Mouse (Mus musculus): ENCODE measurements around the gene Phf11d. TPM values are rescaled to one million over a fixed set of nuclear protein-coding genes. Genes with fewer than 3 reads are reported as not detected.
"Not testable (repeated sequence)": the region's sequence is repeated elsewhere in the genome, so short reads cannot be mapped to it uniquely, and the experiment has no call there.

The Phf11d gene
- total RNA-seq (2021), result 1 to 10 TPM; 1.1 to 1.9 TPM
- long read RNA-seq, experiment 1, partial matches to known transcripts, result 0 of 1 reads
- long read RNA-seq, experiment 1, other reads (novel, unspliced or antisense), result 0 of 1 reads
- long read RNA-seq, experiment 2, partial matches to known transcripts, result 0 of 3 reads
- long read RNA-seq, experiment 2, other reads (novel, unspliced or antisense), result 0 of 3 reads

DNA sequence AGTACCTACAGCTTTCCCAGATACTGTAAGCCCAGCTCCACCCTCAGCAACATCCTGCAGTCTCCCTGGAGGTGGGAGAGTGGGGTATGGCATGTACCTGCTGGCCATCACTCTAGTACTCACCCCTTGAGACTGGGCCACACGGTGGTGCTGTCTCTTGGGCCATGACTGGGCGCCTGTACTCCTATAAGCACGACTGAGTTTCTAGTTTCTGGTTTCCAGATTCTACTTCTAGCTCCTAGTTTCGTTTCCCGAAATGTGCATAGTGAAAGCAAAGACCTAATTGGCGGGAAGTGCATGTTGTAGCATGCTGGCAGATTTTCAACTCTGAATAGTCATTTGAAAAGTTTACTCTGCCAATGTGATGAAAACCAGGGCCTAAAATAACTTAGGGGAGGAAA, at the start of gene Phf11d:
Gene Phf11d (minus strand): TSS at position 227 of the 401 bp plus-strand sequence.
- TF ChIP-seq CTCF (IDR thresholded peaks at IDR 0.05), result peak; percentile 54
- intact Hi-C loops (cut with DNase I), result loop anchor here (2.0 kb wide), 1 partner anchor 76 kb away; the partner anchor contains the start of genes Cab39l and Setdb2
- peak; percentile 53 for DNase-seq
- peak within 1 kb of the TSS; percentile 81 for H3K27ac ChIP-seq
- peak within 1 kb of the TSS; percentile 71 for H3K4me3 ChIP-seq

DNA sequence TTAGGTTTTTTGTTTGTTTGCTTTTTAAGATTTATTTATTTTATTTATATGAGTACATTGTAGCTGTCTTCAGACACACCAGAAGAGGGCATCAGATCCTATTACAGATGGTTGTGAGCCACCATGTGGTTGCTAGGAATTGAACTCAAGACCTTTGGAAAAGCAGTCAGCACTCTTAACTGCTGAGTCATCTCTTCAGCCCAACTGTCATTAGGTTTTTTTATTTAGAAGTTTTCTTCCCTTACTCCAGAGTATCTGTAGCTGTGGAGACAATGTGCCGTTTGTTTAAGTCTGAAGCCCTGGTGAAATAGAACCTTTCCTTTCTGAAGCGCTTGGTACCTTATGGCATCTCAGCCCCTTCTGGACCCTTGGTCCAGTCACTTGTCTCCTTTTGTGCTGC, 49.7 kb upstream of the Phf11d start:
- DNase-seq; H3K4me3 ChIP-seq; intact Hi-C loops (cut with DNase I); H3K27ac ChIP-seq: not testable (repeated sequence)

DNA sequence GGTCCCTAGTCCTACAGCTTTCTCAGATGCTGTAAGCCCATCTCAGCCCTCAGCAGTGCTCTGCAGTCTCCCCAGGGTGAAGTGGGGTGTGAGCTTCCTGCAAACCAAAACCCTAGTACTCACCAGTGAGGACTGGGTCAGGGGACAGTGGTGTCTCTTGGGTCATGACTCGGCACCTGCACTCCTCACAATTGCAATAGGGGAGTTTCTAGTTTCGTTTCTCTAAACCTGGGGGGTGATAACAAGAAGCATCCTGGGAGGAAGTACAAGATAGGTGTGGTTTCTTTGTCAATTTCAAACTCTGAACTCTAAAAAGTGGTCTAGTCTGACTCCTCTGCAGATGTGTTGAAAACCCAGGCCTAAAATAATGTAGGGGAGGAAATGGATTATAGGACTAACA, 31.7 kb upstream of the Phf11d start:
- intact Hi-C loops (cut with DNase I), result no loop called here
- TF ChIP-seq CTCF (IDR thresholded peaks at IDR 0.05), result no peak
- Histone ChIP-seq H3K27ac (no peak overlapping the region), H3K4me3 (no peak overlapping the region)
- no peak for DNase-seq

DNA sequence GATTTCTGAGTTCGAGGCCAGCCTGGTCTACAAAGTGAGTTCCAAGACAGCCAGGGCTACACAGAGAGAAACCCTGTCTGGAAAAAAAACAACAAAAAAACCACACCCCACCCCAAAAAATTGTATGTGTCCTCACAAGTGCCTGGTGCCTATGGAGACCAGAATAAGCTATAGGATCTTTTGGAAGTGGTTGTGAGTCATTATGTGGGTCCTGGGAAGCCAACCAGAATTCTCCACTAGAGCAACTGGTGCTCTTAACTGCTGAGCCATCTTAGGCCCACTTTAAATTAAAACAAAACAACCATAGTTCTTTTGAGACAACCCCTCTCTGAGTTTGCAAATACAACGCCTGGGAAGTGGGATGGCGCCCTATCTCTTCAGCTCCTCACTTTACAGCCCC, 30.0 kb upstream of the Phf11d start, which contains the start of gene Phf11c:
Gene Phf11c (minus strand): TSS at position 101 of the 400 bp plus-strand sequence.
- H3K4me3 ChIP-seq, result no peak within 1 kb of the TSS
- no peak for TF ChIP-seq CTCF (IDR thresholded peaks at IDR 0.05)
- no peak within 1 kb of the TSS for H3K27ac ChIP-seq
- DNase-seq, result no peak
- intact Hi-C loops (cut with DNase I), result no loop called here

DNA sequence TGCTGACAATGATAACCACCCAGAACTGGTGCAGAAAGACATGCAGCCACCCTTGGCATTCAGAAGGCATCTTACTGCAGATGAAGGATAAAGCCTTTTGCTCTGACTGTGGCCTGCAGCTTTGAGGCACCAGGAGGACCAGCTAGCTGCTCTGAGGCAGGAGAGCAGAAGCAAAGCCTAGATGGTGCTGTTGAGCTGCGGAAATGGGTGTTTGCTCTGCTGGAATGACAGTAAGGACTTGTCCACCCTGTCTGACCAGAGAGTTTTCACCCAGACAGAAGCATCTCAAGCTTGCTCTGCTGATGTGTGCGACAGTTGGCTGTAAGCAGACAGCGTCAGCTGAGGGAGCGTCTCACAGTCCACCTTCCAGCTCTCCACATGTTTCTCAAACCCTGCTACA, 24.9 kb upstream of the Phf11d start:
- H3K27ac ChIP-seq; intact Hi-C loops (cut with DNase I); H3K4me3 ChIP-seq: not testable (repeated sequence)
- TF ChIP-seq CTCF (IDR thresholded peaks at IDR 0.05), result peak; percentile 53
- peak; percentile 30 for DNase-seq

DNA sequence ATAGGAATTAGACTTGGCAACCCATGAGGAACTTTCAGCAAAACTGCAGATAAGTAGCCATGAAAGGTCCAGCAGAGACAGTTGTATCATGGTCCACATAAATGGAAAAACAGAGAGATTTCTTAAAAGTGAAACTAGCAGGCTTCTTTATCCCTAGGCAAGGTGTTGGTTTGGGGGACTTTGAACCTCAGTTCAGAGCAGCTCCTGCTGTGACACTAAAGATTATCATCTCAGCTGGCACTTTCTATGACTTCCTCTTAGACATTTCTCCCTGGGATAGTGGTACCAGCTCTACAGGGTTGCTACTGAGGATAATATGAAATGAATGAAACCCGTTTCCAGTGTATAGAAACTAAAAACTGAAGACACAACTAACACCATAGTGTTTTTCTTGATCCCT, 24.3 kb upstream of the Phf11d start:
- no peak for TF ChIP-seq CTCF (IDR thresholded peaks at IDR 0.05)
- intact Hi-C loops (cut with DNase I), result no loop called here
- DNase-seq, result no peak
- H3K27ac ChIP-seq, result no peak overlapping the region
- no peak overlapping the region for H3K4me3 ChIP-seq

DNA sequence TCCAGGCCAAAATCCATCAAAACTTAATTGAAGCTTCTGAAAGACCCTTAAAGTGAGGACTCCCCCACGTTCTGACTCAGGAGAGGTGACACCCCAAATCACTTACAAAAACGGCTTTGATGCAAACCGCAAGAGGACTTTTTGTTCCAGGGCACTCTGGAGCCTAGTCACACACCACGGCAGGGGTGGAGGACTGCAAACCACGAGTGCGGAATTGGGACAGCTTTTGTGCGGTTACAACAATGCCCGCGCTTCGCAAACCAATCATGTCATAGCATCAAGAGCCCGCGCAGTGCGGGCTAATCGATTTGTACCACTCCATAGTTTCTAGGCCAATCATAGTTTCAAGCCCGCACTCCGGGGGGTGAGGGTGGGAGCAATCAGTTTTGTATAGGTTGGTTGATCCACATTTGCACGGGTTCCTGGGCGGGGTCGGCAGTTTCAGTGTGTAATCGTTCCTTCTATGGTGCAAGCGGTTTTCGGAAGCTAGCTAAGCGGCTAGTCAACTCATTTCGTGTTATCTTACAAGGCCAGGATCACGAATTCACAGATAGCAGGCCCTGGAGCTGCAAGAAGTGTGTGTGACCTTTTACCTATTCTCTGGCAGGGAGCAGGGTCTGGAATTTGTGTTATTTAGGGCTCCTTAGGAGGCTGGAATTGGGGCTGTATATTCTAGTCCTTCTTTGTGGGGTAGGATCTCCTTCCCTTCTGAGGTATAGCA, 5.2 kb upstream of the Phf11d start:
- DNase-seq, result no peak
- TF ChIP-seq CTCF (IDR thresholded peaks at IDR 0.05), result no peak
- Histone ChIP-seq H3K27ac (no peak overlapping the region), H3K4me3 (no peak overlapping the region)
- intact Hi-C loops (cut with DNase I), result no loop called here

DNA sequence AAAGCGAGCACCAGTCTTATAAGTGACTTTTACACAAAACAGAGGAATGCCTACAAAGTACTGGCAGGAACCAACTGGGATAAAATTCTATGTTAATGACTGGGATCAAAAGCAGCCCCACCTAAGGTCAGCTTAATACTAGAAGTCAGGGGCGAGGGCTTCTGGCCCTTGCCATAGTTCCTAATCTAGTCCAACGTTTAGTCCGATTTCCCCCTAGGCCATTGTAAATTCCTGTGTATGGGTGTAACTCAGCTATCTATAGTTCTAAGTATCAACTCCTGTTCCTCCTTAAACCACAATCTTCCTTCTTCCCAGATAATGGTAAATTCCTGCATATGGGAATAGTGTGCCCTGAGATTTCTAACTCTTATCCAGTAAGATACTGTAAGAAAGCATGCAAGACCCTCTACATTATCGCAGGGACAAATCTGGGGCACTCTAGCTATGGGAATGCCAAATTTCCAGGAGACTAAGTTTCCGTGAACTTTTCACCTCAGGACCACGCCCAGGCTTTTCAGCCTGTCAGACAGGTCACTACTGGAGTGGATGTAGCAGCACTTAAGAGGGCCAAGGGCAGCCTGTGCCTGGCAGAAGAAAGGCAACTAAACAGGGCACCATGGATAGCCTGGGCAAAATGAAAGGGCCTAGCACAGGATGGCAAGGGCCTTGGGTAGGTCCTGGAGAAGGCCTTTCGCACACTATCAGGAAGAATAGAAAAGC, 1.3 kb upstream of the Phf11d start:
- no peak for TF ChIP-seq CTCF (IDR thresholded peaks at IDR 0.05)
- intact Hi-C loops (cut with DNase I), result no loop called here
- no peak for DNase-seq
- no peak overlapping the region for H3K4me3 ChIP-seq
- H3K27ac ChIP-seq, result no peak overlapping the region; the same call in 1 of the 2 replicates

DNA sequence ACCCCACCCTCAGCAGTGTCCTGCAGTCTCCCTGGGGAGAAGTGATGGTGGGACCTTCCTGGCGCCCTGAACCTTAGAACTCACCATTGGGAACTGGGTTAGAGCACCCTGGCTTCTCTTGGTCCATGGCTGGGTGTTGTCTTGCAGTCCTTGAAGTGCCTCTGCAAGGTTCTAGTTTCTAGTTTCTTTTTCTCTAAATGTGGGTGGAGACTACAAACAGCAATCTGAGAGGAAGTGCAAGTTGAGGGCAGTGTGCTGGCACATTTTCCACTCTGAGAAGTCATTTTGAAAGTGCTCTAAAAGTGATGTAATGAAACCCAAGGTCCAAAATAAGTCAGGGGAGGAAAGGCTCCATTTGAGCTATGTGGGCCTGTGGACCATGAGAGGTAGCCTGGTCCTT, 24.1 kb downstream of the Phf11d start, which contains the start of gene Phf11b:
Gene Phf11b (minus strand): TSS at position 163 of the 400 bp plus-strand sequence.
- intact Hi-C loops (cut with DNase I); H3K4me3 ChIP-seq; H3K27ac ChIP-seq; DNase-seq: not testable (repeated sequence)

DNA sequence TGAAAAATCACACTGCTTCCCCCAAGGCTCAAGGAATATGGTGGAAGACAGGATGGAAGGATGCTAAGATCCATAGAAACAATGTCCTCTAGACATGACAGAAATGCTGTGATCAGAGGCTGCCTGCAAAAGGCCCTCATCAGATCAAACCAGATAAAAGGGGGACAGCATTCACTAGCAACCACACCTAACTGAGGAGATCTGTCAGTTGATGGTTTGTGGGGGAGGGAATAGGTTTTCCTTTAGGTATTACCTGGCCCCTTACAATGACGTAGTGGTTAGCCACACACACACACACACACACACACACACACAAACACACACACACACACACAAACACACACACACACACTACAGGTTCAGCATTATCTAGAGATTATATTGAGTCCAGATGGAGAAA, 25.7 kb downstream of the Phf11d start:
- DNase-seq, result no peak
- no peak overlapping the region for H3K27ac ChIP-seq
- H3K4me3 ChIP-seq, result no peak overlapping the region
- intact Hi-C loops (cut with DNase I), result no loop called here
- TF ChIP-seq CTCF (IDR thresholded peaks at IDR 0.05), result no peak

DNA sequence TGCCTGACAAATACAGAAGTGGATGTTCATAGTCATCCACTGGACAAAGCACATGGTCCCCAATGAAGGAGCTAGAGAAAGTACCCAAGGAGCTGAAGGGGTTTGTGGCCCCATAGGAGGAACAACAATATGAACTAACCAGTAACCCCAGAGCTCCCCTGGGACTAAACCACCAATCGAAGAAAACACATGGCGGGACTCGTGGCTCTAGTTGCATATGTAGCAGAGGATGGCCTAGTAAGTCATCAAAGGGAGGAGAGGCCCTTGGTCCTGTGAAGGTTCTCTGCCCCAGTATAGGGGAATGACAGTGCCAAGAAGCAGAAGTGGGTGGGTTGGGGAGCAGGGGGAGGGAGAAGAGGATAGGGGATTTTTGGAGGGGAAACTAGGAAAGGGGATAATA, 29.2 kb downstream of the Phf11d start:
- intact Hi-C loops (cut with DNase I); H3K27ac ChIP-seq; DNase-seq; H3K4me3 ChIP-seq: not testable (repeated sequence)

DNA sequence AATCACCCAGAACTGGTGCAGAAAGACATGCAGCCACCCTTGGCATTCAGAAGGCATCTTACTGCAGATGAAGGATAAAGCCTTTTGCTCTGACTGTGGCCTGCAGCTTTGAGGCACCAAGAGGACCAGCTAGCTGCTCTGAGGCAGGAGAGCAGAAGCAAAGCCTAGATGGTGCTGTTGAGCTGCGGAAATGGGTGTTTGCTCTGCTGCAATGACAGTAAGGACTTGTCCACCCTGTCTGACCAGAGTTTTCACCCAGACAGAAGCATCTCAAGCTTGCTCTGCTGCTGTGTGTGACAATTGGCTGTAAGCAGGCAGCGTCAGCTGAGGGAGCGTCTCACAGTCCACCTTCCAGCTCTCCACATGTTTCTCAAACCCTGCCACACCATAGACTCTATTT, 34.8 kb downstream of the Phf11d start:
- H3K27ac ChIP-seq; H3K4me3 ChIP-seq; DNase-seq; intact Hi-C loops (cut with DNase I): not testable (repeated sequence)
- TF ChIP-seq CTCF (IDR thresholded peaks at IDR 0.05), result peak; percentile 39; the same call in 1 of the 2 replicates

DNA sequence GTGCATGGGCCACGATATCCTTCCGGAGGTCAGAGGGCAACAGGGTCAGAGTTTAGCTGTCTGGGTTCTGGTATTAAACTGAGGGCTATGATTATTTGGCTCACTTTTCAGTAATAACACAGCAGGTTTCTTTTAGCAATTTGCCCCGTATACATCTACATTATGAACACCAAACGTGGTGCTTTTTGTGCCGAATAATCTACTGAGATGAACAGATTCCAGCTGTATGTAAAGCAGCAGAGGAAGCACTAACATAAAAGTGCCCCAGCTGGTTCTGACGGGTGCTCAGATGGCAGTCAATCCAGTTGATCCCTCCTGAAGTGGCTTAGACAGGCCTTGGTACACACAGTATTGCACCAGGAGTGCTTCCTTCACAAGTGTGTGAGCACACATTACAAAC, 45.3 kb downstream of the Phf11d start:
- H3K27ac ChIP-seq; intact Hi-C loops (cut with DNase I); DNase-seq; H3K4me3 ChIP-seq: not testable (repeated sequence)

DNA sequence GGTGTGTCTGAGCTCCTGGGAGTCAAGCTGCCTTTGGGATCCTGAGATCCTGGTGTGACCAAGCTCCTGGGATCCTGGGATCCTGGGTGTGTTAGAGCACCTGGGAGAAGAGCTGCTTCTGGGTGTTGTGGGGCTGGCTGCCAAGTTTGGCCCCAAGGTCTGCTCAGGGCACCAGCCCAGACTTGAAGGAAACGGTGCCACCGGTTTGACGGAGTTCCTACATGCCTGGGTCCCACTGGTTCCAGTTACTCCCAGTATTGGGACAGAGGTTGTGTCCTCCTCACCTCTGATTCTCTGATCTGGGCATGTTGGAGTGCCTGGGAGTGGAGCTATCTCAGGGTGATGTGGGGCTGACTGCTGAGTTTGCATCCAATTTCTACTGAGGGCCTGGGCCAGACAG, 46.2 kb downstream of the Phf11d start:
- H3K4me3 ChIP-seq; H3K27ac ChIP-seq; DNase-seq; intact Hi-C loops (cut with DNase I): not testable (repeated sequence)
